Mouse (Mus musculus) MEL (cell line): Measurements from ENCODE around the gene Olfr1233. TPM values are rescaled to one million over a fixed set of nuclear protein-coding genes. Genes with fewer than 3 reads are reported as not detected.

ENCODE experiments used
- DNase-seq: peaks from one replicate; pipeline ENCODE4 v3.0.0; 2011; ENCODE audit warnings: low read depth, low spot score
- H3K27ac ChIP-seq: 2 replicates; pipeline ENCODE4 v1.5.1; 2012; ENCODE audit warnings: low read depth, mild to moderate bottlenecking, control low read depth, low read length, moderate library complexity; ENCODE audit not compliant: control insufficient read depth
- H3K27me3 ChIP-seq, 2 experiments: fragments of 150-350 bp in 1 of 2; sonication (generic) in 1 of 2; 2 replicates each; pipeline ENCODE4 v1.6.1; 2012; ENCODE audit warnings: low read length in 2 of 2, mild to moderate bottlenecking in 2 of 2, improper control_type of control experiment in 1 of 2, moderate library complexity in 1 of 2; ENCODE audit not compliant: insufficient read depth in 2 of 2, control insufficient read depth in 1 of 2
- H3K36me3 ChIP-seq, 2 experiments: 2 replicates each; pipeline ENCODE4 v1.6.1; 2012 to 2014; ENCODE audit warnings: low read length in 2 of 2, improper control_type of control experiment in 1 of 2, inconsistent platforms in 1 of 2, mild to moderate bottlenecking in 1 of 2; ENCODE audit not compliant: insufficient read depth in 2 of 2, control insufficient read depth in 1 of 2
- H3K4me1 ChIP-seq, 2 experiments: fragments of 150-350 bp in 1 of 2; sonication (generic) in 1 of 2; 2 replicates each; pipeline ENCODE4 v1.6.1; 2012; ENCODE audit warnings: low read length in 2 of 2, improper control_type of control experiment in 1 of 2, mild to moderate bottlenecking in 1 of 2; ENCODE audit not compliant: insufficient read depth in 2 of 2, control insufficient read depth in 1 of 2
- H3K4me3 ChIP-seq, 2 experiments: fragments of 150-350 bp in 1 of 2; sonication (generic) in 1 of 2; 2 replicates each; pipeline ENCODE4 v1.5.1; 2012; ENCODE audit warnings: low read depth in 2 of 2, low read length in 2 of 2, mild to moderate bottlenecking in 2 of 2, moderate library complexity in 2 of 2, control low read depth in 1 of 2, improper control_type of control experiment in 1 of 2; ENCODE audit not compliant: control insufficient read depth in 1 of 2, insufficient read depth in 1 of 2
- H3K79me2 ChIP-seq: 2 replicates; pipeline ENCODE4 v1.6.1; 2012; ENCODE audit warnings: mild to moderate bottlenecking, low read length, moderate library complexity; ENCODE audit not compliant: control insufficient read depth, poor library complexity, insufficient read depth
- H3K9ac ChIP-seq: 2 replicates; pipeline ENCODE4 v1.6.1; 2012; ENCODE audit warnings: low read depth, mild to moderate bottlenecking, control low read depth, low read length, moderate library complexity; ENCODE audit not compliant: control insufficient read depth, poor library complexity, severe bottlenecking
- H3K9me3 ChIP-seq: fragments of 150-350 bp; sonication (generic); replicated peaks from 2 replicates; pipeline ENCODE4 v1.6.1; 2012; ENCODE audit warnings: mild to moderate bottlenecking, low read length, improper control_type of control experiment, moderate library complexity; ENCODE audit not compliant: insufficient read depth
- BHLHE40 ChIP-seq: IDR thresholded peaks from 2 replicates; pipeline ENCODE4 v1.6.1; 2012; ENCODE audit warnings: low read depth, mild to moderate bottlenecking, inconsistent platforms, low read length, improper control_type of control experiment, borderline replicate concordance
- CHD1 ChIP-seq: IDR thresholded peaks from 2 replicates; pipeline ENCODE4 v1.6.1; 2012; ENCODE audit warnings: low read depth, mild to moderate bottlenecking, inconsistent platforms, low read length, improper control_type of control experiment
- E2F4 ChIP-seq: IDR thresholded peaks from 2 replicates; pipeline ENCODE4 v1.6.1; 2011; ENCODE audit warnings: low read depth, low read length, improper control_type of control experiment, borderline replicate concordance
- EP300 ChIP-seq, 2 experiments: IDR thresholded peaks; 2 replicates each; pipeline ENCODE4 v1.6.1; 2011; ENCODE audit warnings: improper control_type of control experiment in 2 of 2, low read length in 2 of 2, low read depth in 1 of 2, mild to moderate bottlenecking in 1 of 2
- MEF2A ChIP-seq: IDR thresholded peaks from 2 replicates; pipeline ENCODE4 v1.6.1; 2014; ENCODE audit warnings: low read depth, mild to moderate bottlenecking, inconsistent platforms, low read length, improper control_type of control experiment; ENCODE audit not compliant: poor library complexity, insufficient replicate concordance, severe bottlenecking; ENCODE audit errors: extremely low read depth
- POLR2AphosphoS2 ChIP-seq: IDR thresholded peaks from 2 replicates; pipeline ENCODE4 v1.6.1; 2011; ENCODE audit warnings: low read length, improper control_type of control experiment
- POLR2AphosphoS5 ChIP-seq: IDR thresholded peaks from 2 replicates; pipeline ENCODE4 v1.6.1; 2012; ENCODE audit warnings: low read depth, borderline replicate concordance, mild to moderate bottlenecking, inconsistent platforms, low read length, moderate library complexity, mixed read lengths
- polyA plus RNA-seq, 2 experiments: library from polyadenylated mRNA; stranded (reverse) in 1 of 2; unstranded in 1 of 2; fragments of >175 nt in 1 of 2; fragments of >200 nt in 1 of 2; gene quantifications; 2 replicates each; pipeline versions ENCODE4 v1.2.1 to v1.2.4; 2012; ENCODE audit warnings: low replicate concordance in 2 of 2, low read depth in 1 of 2; ENCODE audit not compliant: insufficient read length in 2 of 2, insufficient read depth in 1 of 2, missing spikeins in 1 of 2
- total RNA-seq: library from RNA; depleted of rRNA; stranded (reverse); fragments of 300-350 nt; gene quantifications from 2 replicates; pipeline ENCODE4 v1.2.3, GENCODE M21; 2012; rRNA removed

Gene Olfr1233
- total and polyA plus RNA-seq, 3 experiments, result not detected

GRCm38 (mm10) chr2:89287914-89288313 is 54.3 kb downstream of the Olfr1233 start, which contains the start of gene Olfr1229:
Olfr1229 (minus strand) TSS chr2:89288014.
- H3K9ac ChIP-seq, result no peak within 1 kb of the TSS
- TF ChIP-seq BHLHE40 (no peak), POLR2AphosphoS2 (no peak), MEF2A (no peak), POLR2AphosphoS5 (no peak), CHD1 (no peak), EP300 (IDR thresholded peaks at IDR 0.05; ENCODE audit: low read depth in 1 of 2, low read length in 2 of 2) (no peak), E2F4 (no peak)
- TF ChIP-seq, all 39 proteins: peak for 0
- Histone ChIP-seq H3K4me1 (no peaks in the 10 kb centered on the region), H3K4me3 (no peak within 1 kb of the TSS), H3K27me3 (no peaks in the 10 kb centered on the region), H3K9me3 (no peaks in the 10 kb centered on the region), H3K79me2 (no peaks in the 10 kb centered on the region), H3K27ac (no peak within 1 kb of the TSS), H3K36me3 (no peaks in the 10 kb centered on the region)
- DNase-seq, result no peak

Other genes with a start within 250 kb of the Olfr1233 start
- gene Olfr1220, start 235.6 kb downstream of the Olfr1233 start, total RNA-seq, result not detected in 2 replicates
- gene Olfr1220, start 235.6 kb downstream of the Olfr1233 start, polyA plus RNA-seq, result not detected
- gene Olfr1221, start 225.1 kb downstream of the Olfr1233 start, total RNA-seq, result not detected in 2 replicates
- not detected for gene Olfr1221, start 225.1 kb downstream of the Olfr1233 start, polyA plus RNA-seq
- gene Olfr1222, start 209.3 kb downstream of the Olfr1233 start, total RNA-seq, result not detected in 2 replicates
- not detected for gene Olfr1222, start 209.3 kb downstream of the Olfr1233 start, polyA plus RNA-seq
- not detected in 2 replicates for gene Olfr1223, start 190.8 kb downstream of the Olfr1233 start, total RNA-seq
- gene Olfr1223, start 190.8 kb downstream of the Olfr1233 start, polyA plus RNA-seq, result not detected
- not detected in 2 replicates for gene Olfr1224-ps1, start 178.3 kb downstream of the Olfr1233 start, total RNA-seq
- gene Olfr1224-ps1, start 178.3 kb downstream of the Olfr1233 start, polyA plus RNA-seq, result not detected
- not detected in 2 replicates for gene Olfr1225, start 167.7 kb downstream of the Olfr1233 start, total RNA-seq
- gene Olfr1225, start 167.7 kb downstream of the Olfr1233 start, polyA plus RNA-seq, result not detected
- gene Olfr1226, start 142.3 kb downstream of the Olfr1233 start, total RNA-seq, result not detected in 2 replicates
- gene Olfr1226, start 142.3 kb downstream of the Olfr1233 start, polyA plus RNA-seq, result not detected
- gene Olfr1228, start 88.3 kb downstream of the Olfr1233 start, total RNA-seq, result not detected in 2 replicates
- gene Olfr1228, start 88.3 kb downstream of the Olfr1233 start, polyA plus RNA-seq, result not detected
- gene Olfr1229, start 54.4 kb downstream of the Olfr1233 start, total RNA-seq, result not detected in 2 replicates
- gene Olfr1229, start 54.4 kb downstream of the Olfr1233 start, polyA plus RNA-seq, result not detected
- not detected in 2 replicates for gene Olfr1230, start 45.1 kb downstream of the Olfr1233 start, total RNA-seq
- gene Olfr1230, start 45.1 kb downstream of the Olfr1233 start, polyA plus RNA-seq, result not detected
- not detected in 2 replicates for gene Olfr1231, start 35.3 kb downstream of the Olfr1233 start, total RNA-seq
- gene Olfr1231, start 35.3 kb downstream of the Olfr1233 start, polyA plus RNA-seq, result not detected
- not detected in 2 replicates for gene Olfr1232, start 12.7 kb downstream of the Olfr1233 start, total RNA-seq
- gene Olfr1232, start 12.7 kb downstream of the Olfr1233 start, polyA plus RNA-seq, result not detected
- not detected in 2 replicates for gene Olfr1234, start 22.5 kb upstream of the Olfr1233 start, total RNA-seq
- not detected for gene Olfr1234, start 22.5 kb upstream of the Olfr1233 start, polyA plus RNA-seq
- not detected in 2 replicates for gene Olfr1238, start 67.3 kb upstream of the Olfr1233 start, total RNA-seq
- under 1 TPM in 1 of 2 experiments, not detected in 1; 0.01 TPM for gene Olfr1238, start 67.3 kb upstream of the Olfr1233 start, polyA plus RNA-seq
- gene Olfr1239, start 78.0 kb upstream of the Olfr1233 start, total RNA-seq, result not detected in 2 replicates
- not detected for gene Olfr1239, start 78.0 kb upstream of the Olfr1233 start, polyA plus RNA-seq
- not detected in 2 replicates for gene Olfr1240, start 100.6 kb upstream of the Olfr1233 start, total RNA-seq
- not detected for gene Olfr1240, start 100.6 kb upstream of the Olfr1233 start, polyA plus RNA-seq
- not detected in 2 replicates for gene Olfr1241, start 144.7 kb upstream of the Olfr1233 start, total RNA-seq
- gene Olfr1241, start 144.7 kb upstream of the Olfr1233 start, polyA plus RNA-seq, result not detected
- not detected in 2 replicates for gene Olfr1242, start 155.9 kb upstream of the Olfr1233 start, total RNA-seq
- gene Olfr1242, start 155.9 kb upstream of the Olfr1233 start, polyA plus RNA-seq, result not detected
- not detected in 2 replicates for gene Olfr1243, start 189.1 kb upstream of the Olfr1233 start, total RNA-seq
- not detected for gene Olfr1243, start 189.1 kb upstream of the Olfr1233 start, polyA plus RNA-seq
- gene Olfr1245, start 236.0 kb upstream of the Olfr1233 start, total RNA-seq, result not detected in 2 replicates
- not detected for gene Olfr1245, start 236.0 kb upstream of the Olfr1233 start, polyA plus RNA-seq